Mouse (Mus musculus) liver, embryonic 14.5 days (tissue): Measurements from ENCODE around the gene 2310022B05Rik.

Experiments used
- CTCF ChIP-seq: IDR thresholded peaks from 2 replicates; pipeline ENCODE4 v1.5.1; 2016; ENCODE audit warnings: antibody characterized with exemption, low read depth, control low read depth
- EP300 ChIP-seq: IDR thresholded peaks from 2 replicates; pipeline ENCODE4 v1.6.1; 2016; ENCODE audit warnings: antibody characterized with exemption, low read depth

DNA sequence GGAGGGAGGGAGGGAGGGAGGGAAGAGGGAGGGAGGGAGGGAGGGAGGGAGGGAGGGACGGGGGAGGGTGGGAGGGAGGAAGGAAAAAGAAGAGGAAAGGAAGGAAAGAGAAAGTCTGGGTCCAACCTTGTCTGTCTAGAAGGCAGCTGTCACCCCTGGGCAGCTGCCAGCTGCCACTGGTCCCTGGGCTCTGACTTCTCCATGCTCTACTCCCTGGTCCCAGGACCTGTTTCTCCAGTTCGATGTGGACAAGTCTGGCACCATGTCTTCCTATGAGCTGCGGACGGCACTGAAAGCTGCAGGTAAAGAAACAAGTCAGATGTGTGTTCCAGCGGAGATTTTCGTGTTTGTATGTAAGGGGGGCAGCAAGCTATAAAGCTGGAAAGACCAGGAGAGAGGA is 48.8 kb downstream of the 2310022B05Rik start:
- TF ChIP-seq EP300 (no peak), CTCF (no peak)
